Mouse (Mus musculus): ENCODE measurements around the gene Adamts15.

- TF ChIP-seq USF1 (IDR thresholded peaks at IDR 0.05; ENCODE audit: low read depth) (no peak), CTCF (IDR thresholded peaks at IDR 0.05; ENCODE audit: control insufficient read depth, insufficient read depth, insufficient read length) (no peak), MYOG (IDR thresholded peaks at IDR 0.05; ENCODE audit: control insufficient read depth, extremely low read depth, insufficient read length) (no peak), CEBPB (IDR thresholded peaks at IDR 0.05; ENCODE audit: low read depth) (peak; percentile 5), MAX (IDR thresholded peaks at IDR 0.05) (no peak), FOSL1 (IDR thresholded peaks at IDR 0.05; ENCODE audit: insufficient read depth, low read length, poor library complexity, severe bottlenecking) (no peak), MYOD1 (IDR thresholded peaks at IDR 0.05; ENCODE audit: control insufficient read depth, insufficient read length, low read depth) (no peak)
These were observed 20.1 kb downstream of the Adamts15 start for GRCm38 (mm10) chr9:30902152-30902551.
